20 mouse cellular contexts compared by ENCODE assay signal in the genomic region with DNA sequence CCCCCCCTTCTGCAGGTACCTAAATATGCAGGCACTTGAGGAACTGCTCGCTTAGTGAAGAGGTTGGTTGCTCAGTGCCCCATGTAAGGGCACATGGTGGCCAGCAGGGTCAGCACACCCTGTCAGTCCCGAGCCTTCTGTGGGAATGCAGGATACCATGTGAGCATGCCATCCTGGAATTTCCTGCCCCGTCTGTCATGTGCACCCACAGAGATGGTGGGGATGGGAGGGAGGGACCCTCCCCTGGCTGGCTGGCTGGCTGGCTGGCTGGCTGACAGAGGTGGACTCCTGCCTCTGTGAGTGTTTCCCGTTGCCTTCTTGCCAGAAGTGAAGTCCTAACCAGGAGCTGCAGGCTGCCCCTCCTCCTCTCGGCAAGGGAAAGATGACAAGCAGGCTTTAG. TPM values are rescaled to one million over a fixed set of nuclear protein-coding genes. Genes with fewer than 3 reads are reported as not detected.
DNase-seq lines count a peak whose midpoint lies in the region; ATAC-seq and TF ChIP-seq lines count a peak whose summit lies in the region.
"Had no signal": no experiment of that assay in that cellular context is flagged by ENCODE, and none has a peak within 500 bp of the region (broad histone marks: within the 10 kb centered on the region; RNA-seq: fewer than 3 reads in every experiment).

No protein-coding gene starts in this region.

- no peak for DNase-seq in heart, adult 8-10 months (ENCODE audit: low spot score)
- peak; percentile 39 for DNase-seq in lung, adult 2 months
- no peak for DNase-seq in lung, postnatal 14 days
- DNase-seq in heart, postnatal 4 days = peak; percentile 58
- DNase-seq in lung, postnatal 4 days = peak; percentile 63 to 72
- no peak for DNase-seq in urinary bladder, postnatal 36 days (ENCODE audit: low spot score in 2 of 2)
- no peak for DNase-seq in frontal cortex, postnatal 10 days (ENCODE audit: low spot score in 2 of 2)
- DNase-seq: adrenal gland, adult 8-10 months; cerebellum, adult 8-10 months; layer of hippocampus, adult 9-11 months; liver, embryonic 13.5 days; thymus, postnatal 25 days had no signal

- no peaks in the 10 kb centered on the region for H3K36me3 ChIP-seq in heart, embryonic 14.5 days (ENCODE audit: control insufficient read depth, insufficient read depth, low read length)
- H3K36me3 ChIP-seq: liver, embryonic 13.5 days; midbrain, embryonic 10.5 days had no signal

- TF ChIP-seq POLR2A in lung, adult 2 months (IDR thresholded peaks at IDR 0.05; ENCODE audit: borderline replicate concordance, extremely low read depth, low read depth, low read length) = no peak

- H3K4me1 ChIP-seq in heart, embryonic 14.5 days (ENCODE audit: control insufficient read depth in 2 of 2, insufficient read depth in 2 of 2, low read length in 2 of 2) = peaks cover 75 to 87% of the 10 kb centered on the region in 2 experiments
- peaks cover 34% of the 10 kb centered on the region for H3K4me1 ChIP-seq in lung, adult 2 months (ENCODE audit: control insufficient read depth, insufficient read depth, low read length)

- 4% methylated on average over 5 of the region's 5 CpGs for WGBS in heart, embryonic 14.5 days
- WGBS in lung, adult 2 months = 19% methylated on average over 5 of the region's 5 CpGs

- no peak for TF ChIP-seq CTCF in lung, adult 2 months (IDR thresholded peaks at IDR 0.05; ENCODE audit: insufficient read depth, low read length)

- ATAC-seq in heart, embryonic 14.5 days (ENCODE audit: insufficient number of reproducible peaks, insufficient read depth, low FRiP score, low read depth) = peak; percentile 65
- ATAC-seq: CD4-positive, CD25-positive, alpha-beta regulatory T cell, adult 4 months; intestine, embryonic 16.5 days had no signal

- no peaks in the 10 kb centered on the region for H3K27me3 ChIP-seq in heart, embryonic 14.5 days (ENCODE audit: control insufficient read depth, insufficient read depth, low read length)
- H3K27me3 ChIP-seq: liver, embryonic 13.5 days had no signal

- H3K4me3 ChIP-seq in heart, embryonic 14.5 days (ENCODE audit: control insufficient read depth in 1 of 2, insufficient read depth in 1 of 2, low read depth in 1 of 2, low read length in 2 of 2) = no peak overlapping the region
- no peak overlapping the region for H3K4me3 ChIP-seq in lung, adult 2 months (replicated peaks; ENCODE audit: extremely low read depth, low read depth, low read length)
- H3K4me3 ChIP-seq: liver, embryonic 13.5 days; midbrain, embryonic 10.5 days; neural tube, embryonic 15.5 days had no signal

- peak overlapping the region; percentile 44 for H3K4me2 ChIP-seq in heart, embryonic 14.5 days (ENCODE audit: low read length)
- H3K4me2 ChIP-seq: liver, embryonic 13.5 days; neural tube, embryonic 15.5 days had no signal

- H3K27ac ChIP-seq in heart, embryonic 14.5 days (replicated peaks in 1 of 2; ENCODE audit: control insufficient read depth in 1 of 2, insufficient read depth in 1 of 2, low read depth in 2 of 2, low read length in 2 of 2) = peak overlapping the region; percentile 82 to 83
- H3K27ac ChIP-seq: liver, embryonic 13.5 days; midbrain, embryonic 10.5 days; neural tube, embryonic 15.5 days; stomach, postnatal 0 days had no signal

- H3K9ac ChIP-seq in heart, embryonic 14.5 days (ENCODE audit: low read length) = peak overlapping the region; percentile 54
- H3K9ac ChIP-seq: liver, embryonic 13.5 days; neural tube, embryonic 15.5 days had no signal

- no peaks in the 10 kb centered on the region for H3K9me3 ChIP-seq in heart, embryonic 14.5 days (ENCODE audit: control insufficient read depth, low read length)
- H3K9me3 ChIP-seq: liver, embryonic 13.5 days; midbrain, embryonic 10.5 days; neural tube, embryonic 15.5 days had no signal

RNA-seq across cellular contexts. Expression of gene Nat9, which starts 34.9 kb away (rescaled TPM):
- polyA plus RNA-seq in heart, embryonic 14.5 days (2014; fragmentation: Nextera tagmentation; extraction: Ambion mirVana) = 16.5 and 16.6 TPM in 2 replicates
- 10 to 100 TPM; 25.0 to 34.9 (median 25.9) TPM for total RNA-seq in heart, adult 8-10 months (2022)
- polyA plus RNA-seq in lung, adult 2 months (2012; rRNA removed) = 18.8 and 26.4 TPM in 2 replicates
- 10 to 100 TPM; 11.9 to 12.0 TPM for total RNA-seq in heart, postnatal 4 days (2021)

RNA-seq across cellular contexts. Expression of gene Tmem104, which starts 35.3 kb away (rescaled TPM):
- 6.5 and 8.4 TPM in 2 replicates for polyA plus RNA-seq in heart, embryonic 14.5 days (2014; fragmentation: Nextera tagmentation; extraction: Ambion mirVana)
- total RNA-seq in heart, adult 8-10 months (2022) = 10 to 100 TPM in 1 of 4 experiments, 1 to 10 TPM in 3; 8.7 to 10.9 (median 9.1) TPM
- 19.1 and 21.6 TPM in 2 replicates for polyA plus RNA-seq in lung, adult 2 months (2012; rRNA removed)
- 1 to 10 TPM; 5.2 to 9.3 TPM for total RNA-seq in heart, postnatal 4 days (2021)

RNA-seq across cellular contexts. Expression of gene Grin2c, which starts 44.5 kb away (rescaled TPM):
- 0.15 TPM in 1 of 2 replicates, not detected in the other for polyA plus RNA-seq in heart, embryonic 14.5 days (2014; fragmentation: Nextera tagmentation; extraction: Ambion mirVana)
- under 1 TPM; 0.09 to 0.65 (median 0.23) TPM for total RNA-seq in heart, adult 8-10 months (2022)
- polyA plus RNA-seq in lung, adult 2 months (2012; rRNA removed) = 4.8 and 6.5 TPM in 2 replicates
- under 1 TPM; 0.12 to 0.18 TPM for total RNA-seq in heart, postnatal 4 days (2021)
- total RNA-seq: heart, postnatal 10 days; MEL had no signal
- polyA plus RNA-seq: CD4-positive, CD25-positive, alpha-beta regulatory T cell, adult 4 months; stomach, postnatal 0 days had no signal

RNA-seq across cellular contexts. Expression of gene Fdxr, which starts 54.3 kb away (rescaled TPM):
- 9.3 and 9.4 TPM in 2 replicates for polyA plus RNA-seq in heart, embryonic 14.5 days (2014; fragmentation: Nextera tagmentation; extraction: Ambion mirVana)
- total RNA-seq in heart, adult 8-10 months (2022) = 1 to 10 TPM; 9.1 to 10.0 (median 9.6) TPM
- 11.1 and 13.0 TPM in 2 replicates for polyA plus RNA-seq in lung, adult 2 months (2012; rRNA removed)
- 1 to 10 TPM; 7.5 to 9.5 TPM for total RNA-seq in heart, postnatal 4 days (2021)

RNA-seq across cellular contexts. Expression of gene Slc9a3r1, which starts 59.4 kb away (rescaled TPM):
- polyA plus RNA-seq in heart, embryonic 14.5 days (2014; fragmentation: Nextera tagmentation; extraction: Ambion mirVana) = 18.0 and 21.9 TPM in 2 replicates
- 1 to 10 TPM; 7.3 to 8.5 (median 8.5) TPM for total RNA-seq in heart, adult 8-10 months (2022)
- 46.8 and 60.1 TPM in 2 replicates for polyA plus RNA-seq in lung, adult 2 months (2012; rRNA removed)
- total RNA-seq in heart, postnatal 4 days (2021) = 10 to 100 TPM; 13.9 to 15.3 TPM

Comparison
In these comparisons a context has a peak if more than half of its experiments do, and no peak if none do; other contexts are left out.
1. DNase-seq: peak in lung, adult 2 months (single experiment), heart, postnatal 4 days (single experiment) and lung, postnatal 4 days (2 of 2); none in heart, adult 8-10 months (single experiment), lung, postnatal 14 days (single experiment), urinary bladder, postnatal 36 days (0 of 2) and frontal cortex, postnatal 10 days (0 of 2).